Mouse (Mus musculus) heart, postnatal 0 days (tissue): ENCODE results near the gene Lgsn. TPM values are rescaled to one million over a fixed set of nuclear protein-coding genes. Genes with fewer than 3 reads are reported as not detected.

ENCODE experiments used
- ATAC-seq: fragments of 200-750 bp; cut with Nextera tagmentation; 2 replicates; pipeline ENCODE4 v1.8.0; 2017; ENCODE audit warnings: low read depth, moderate number of reproducible peaks, moderate library complexity; ENCODE audit not compliant: insufficient read depth
- DNase-seq: peaks from one replicate; pipeline ENCODE4 v3.0.0-alpha.2; 2016; ENCODE audit warnings: low spot score
- H3K27ac ChIP-seq: fragments of 300-500 bp; sonication (generic); 2 replicates; pipeline ENCODE4 v1.5.1; 2014; ENCODE audit warnings: low read depth, mild to moderate bottlenecking
- H3K27me3 ChIP-seq: fragments of 300-500 bp; sonication (generic); 2 replicates; pipeline ENCODE4 v1.6.1; 2014; ENCODE audit warnings: low read length, mixed read lengths; ENCODE audit not compliant: control insufficient read depth, insufficient read depth
- H3K36me3 ChIP-seq: fragments of 300-500 bp; sonication (generic); replicated peaks from 2 replicates; pipeline ENCODE4 v1.6.1; 2014; ENCODE audit warnings: low read length, mixed read lengths; ENCODE audit not compliant: control insufficient read depth, insufficient read depth
- H3K4me1 ChIP-seq: fragments of 300-500 bp; sonication (generic); 2 replicates; pipeline ENCODE4 v1.6.1; 2014; ENCODE audit warnings: antibody characterized with exemption; ENCODE audit not compliant: control insufficient read depth, insufficient read depth
- H3K4me2 ChIP-seq: fragments of 300-500 bp; sonication (generic); 2 replicates; pipeline ENCODE4 v1.6.1; 2014; ENCODE audit warnings: low read depth, mild to moderate bottlenecking, low read length, moderate library complexity
- H3K4me3 ChIP-seq: fragments of 300-500 bp; sonication (generic); 2 replicates; pipeline ENCODE4 v1.5.1; 2014; ENCODE audit warnings: low read depth, low read length
- H3K9ac ChIP-seq: fragments of 300-500 bp; sonication (generic); replicated peaks from 2 replicates; pipeline ENCODE4 v1.6.1; 2014; ENCODE audit warnings: low read depth, low read length, mixed read lengths
- H3K9me3 ChIP-seq: fragments of 300-500 bp; sonication (generic); replicated peaks from 2 replicates; pipeline ENCODE4 v1.6.1; 2016; ENCODE audit warnings: low read length; ENCODE audit not compliant: control insufficient read depth
- CTCF ChIP-seq: IDR thresholded peaks from 2 replicates; pipeline ENCODE4 v1.5.1; 2016; ENCODE audit warnings: antibody characterized with exemption, control low read depth, low read depth
- EP300 ChIP-seq: IDR thresholded peaks from 2 replicates; pipeline ENCODE4 v1.6.1; 2016; ENCODE audit warnings: antibody characterized with exemption, low read depth
- WGBS: fragments of 180-500 bp; shearing (Covaris S2); extraction: QIAGEN DNeasy Blood & Tissue Kit; methylation state at CpG from one replicate; pipeline ENCODE4 v1.1.7; 2014; 5-methylcytosine and 5-hydroxymethylcytosine counted together
- polyA plus RNA-seq: library from polyadenylated mRNA; unstranded; fragments of >200 nt; fragmentation: Nextera tagmentation; extraction: Ambion mirVana; gene quantifications from 2 replicates; pipeline ENCODE4 v1.2.1, GENCODE M21; 2015
- total RNA-seq: library from RNA; depleted of rRNA; stranded (reverse); fragments of >200 nt; gene quantifications from 2 replicates; pipeline ENCODE4 v1.2.3, GENCODE M21; 2014; ENCODE audit warnings: low replicate concordance; rRNA removed

Lgsn gene
- total RNA-seq (not detected in 2 replicates), polyA plus RNA-seq (not detected in 2 replicates)

GRCm38 (mm10) chr1:31176101-31176500 lies at the start of gene Lgsn:
Gene Lgsn (plus strand): TSS chr1:31176401.
- Histone ChIP-seq H3K27me3 (no peaks in the 10 kb centered on the region), H3K9me3 (no peaks in the 10 kb centered on the region), H3K27ac (no peak within 1 kb of the TSS), H3K36me3 (no peaks in the 10 kb centered on the region), H3K4me1 (no peaks in the 10 kb centered on the region), H3K4me3 (no peak within 1 kb of the TSS), H3K9ac (no peak within 1 kb of the TSS), H3K4me2 (no peak within 1 kb of the TSS)
- TF ChIP-seq CTCF (no peak), EP300 (no peak)
- DNase-seq (no peak), ATAC-seq (no peak)
- WGBS, result 70% methylated on average over 5 of the region's 5 CpGs

GRCm38 (mm10) chr1:31138387-31138786 lies 37.8 kb upstream of the Lgsn start:
- Histone ChIP-seq H3K4me3 (no peak overlapping the region), H3K9ac (no peak overlapping the region), H3K4me2 (no peak overlapping the region), H3K27me3 (no peaks in the 10 kb centered on the region), H3K4me1 (no peaks in the 10 kb centered on the region), H3K27ac (no peak overlapping the region), H3K9me3 (no peaks in the 10 kb centered on the region), H3K36me3 (no peaks in the 10 kb centered on the region)
- ATAC-seq (no peak), DNase-seq (no peak)
- no peak for TF ChIP-seq CTCF
- no peak for TF ChIP-seq EP300
- WGBS, result 38% methylated on average over 3 of the region's 3 CpGs

GRCm38 (mm10) chr1:31142288-31143094 lies 33.7 kb upstream of the Lgsn start:
- Histone ChIP-seq H3K27me3 (no peaks in the 10 kb centered on the region), H3K36me3 (no peaks in the 10 kb centered on the region), H3K4me3 (no peak overlapping the region), H3K9me3 (no peaks in the 10 kb centered on the region), H3K4me2 (no peak overlapping the region), H3K4me1 (no peaks in the 10 kb centered on the region), H3K27ac (no peak overlapping the region), H3K9ac (no peak overlapping the region)
- TF ChIP-seq EP300 (no peak), CTCF (no peak)
- ATAC-seq (no peak), DNase-seq (no peak)
- WGBS, result 42% methylated on average over 8 of the region's 8 CpGs

- no peak for DNase-seq
- Histone ChIP-seq H3K27ac (no peak overlapping the region), H3K27me3 (no peaks in the 10 kb centered on the region), H3K4me2 (no peak overlapping the region), H3K9me3 (no peaks in the 10 kb centered on the region), H3K4me3 (no peak overlapping the region), H3K4me1 (no peaks in the 10 kb centered on the region), H3K36me3 (no peaks in the 10 kb centered on the region), H3K9ac (no peak overlapping the region)
- ATAC-seq, result no peak
- 69% methylated on average over 2 of the region's 2 CpGs for WGBS
- no peak for TF ChIP-seq CTCF
- no peak for TF ChIP-seq EP300
These were observed 32.6 kb upstream of the Lgsn start for GRCm38 (mm10) chr1:31143571-31143970.

- no peak overlapping the region for H3K4me2 ChIP-seq
- no peaks in the 10 kb centered on the region for H3K9me3 ChIP-seq
- DNase-seq (no peak), ATAC-seq (no peak)
- TF ChIP-seq CTCF (no peak), EP300 (no peak)
- no peaks in the 10 kb centered on the region for H3K36me3 ChIP-seq
- no peak overlapping the region for H3K27ac ChIP-seq
- H3K27me3 ChIP-seq, result no peaks in the 10 kb centered on the region
- no peak overlapping the region for H3K4me3 ChIP-seq
- no peak overlapping the region for H3K9ac ChIP-seq
- WGBS, result 60% methylated on average over 6 of the region's 6 CpGs
- H3K4me1 ChIP-seq, result no peaks in the 10 kb centered on the region
These were observed 26.5 kb upstream of the Lgsn start for GRCm38 (mm10) chr1:31149671-31150070.
